Mouse (Mus musculus) heart, postnatal 0 days (tissue): Measurements from ENCODE around the gene Cacng4.

ENCODE experiments used
- CTCF ChIP-seq: IDR thresholded peaks from 2 replicates; pipeline ENCODE4 v1.5.1; 2016; ENCODE audit warnings: antibody characterized with exemption, control low read depth, low read depth
- EP300 ChIP-seq: IDR thresholded peaks from 2 replicates; pipeline ENCODE4 v1.6.1; 2016; ENCODE audit warnings: antibody characterized with exemption, low read depth

- TF ChIP-seq EP300 (no peak), CTCF (no peak)
These were observed 259 bp downstream of the Cacng4 start for GRCm38 (mm10) chr11:107794103-107794493.
